In the genomic region with DNA sequence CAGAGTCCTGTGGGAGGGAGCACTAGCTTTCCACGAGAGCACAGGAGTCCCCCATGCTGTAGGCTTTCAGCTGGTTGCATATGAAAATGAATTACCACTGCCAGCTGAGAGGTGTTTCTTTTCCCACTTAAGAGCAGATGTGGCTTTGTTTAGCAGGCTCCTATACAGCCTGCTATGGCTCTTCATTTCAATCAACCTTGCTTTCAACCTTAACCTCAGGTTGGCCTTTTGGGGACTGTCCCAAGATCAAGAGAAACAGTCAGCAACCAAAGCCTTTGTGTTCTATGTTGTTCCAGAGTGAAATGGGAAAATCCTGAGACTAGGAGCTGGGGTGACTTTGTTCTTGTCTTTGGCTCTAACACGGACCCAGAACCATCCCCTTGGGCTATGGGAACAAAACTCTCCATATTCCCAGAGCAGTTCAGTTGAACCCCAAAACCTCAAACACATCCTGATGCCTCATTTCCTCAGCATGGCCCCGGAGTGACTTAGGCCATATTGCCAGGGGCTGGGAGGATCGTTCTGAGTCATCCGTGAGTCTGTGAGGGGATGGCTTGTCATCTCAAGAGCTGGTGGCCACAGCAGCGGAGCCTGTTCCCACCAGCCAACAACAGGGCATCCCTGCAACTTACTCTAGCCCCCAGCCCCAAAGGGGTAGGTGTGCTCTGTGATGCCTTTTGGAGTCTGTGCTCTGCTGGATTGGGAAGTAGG, we compare ENCODE assay signal across 26 mouse cellular contexts. TPM values are rescaled to one million over a fixed set of nuclear protein-coding genes. Genes with fewer than 3 reads are reported as not detected.
DNase-seq lines count a peak whose midpoint lies in the region; ATAC-seq and TF ChIP-seq lines count a peak whose summit lies in the region.
"Had no signal": no experiment of that assay in that cellular context is flagged by ENCODE, and none has a peak within 500 bp of the region (broad histone marks: within the 10 kb centered on the region; RNA-seq: fewer than 3 reads in every experiment).

No protein-coding gene starts in this region.

- WGBS in heart, embryonic 15.5 days, result 72% methylated on average over 6 of the region's 6 CpGs

- no peak for DNase-seq in heart, postnatal 4 days
- DNase-seq in 416B (ENCODE audit: low read depth), result peak; percentile 89
- peak; percentile 91 for DNase-seq in induced T-regulatory cell, adult 2 months (ENCODE audit: low read depth)
- DNase-seq in B cell, adult 2 months, result no peak
- DNase-seq in gastrocnemius, postnatal 10 days, result no peak
- DNase-seq: cerebellum, adult 11-12 months; cerebellum, postnatal 36 days; gastrocnemius, postnatal 25 days; kidney, adult 8-10 months; kidney, postnatal 25 days; liver, postnatal 0 days; lung, postnatal 10 days; right cerebral cortex, postnatal 14 days; spleen, adult 18-20 months; thymus, adult 2 months had no signal

- H3K4me3 ChIP-seq in heart, embryonic 15.5 days, result no peak overlapping the region
- peak overlapping the region; percentile 8 for H3K4me3 ChIP-seq in E14TG2a.4 (replicated peaks; ENCODE audit: low read length)
- H3K4me3 ChIP-seq: hindbrain, embryonic 12.5 days; left cerebral cortex, adult 2 months; limb, embryonic 10.5 days; midbrain, embryonic 15.5 days; myocyte; neural tube, embryonic 15.5 days; stomach, embryonic 15.5 days had no signal

- no peak for TF ChIP-seq CTCF in E14TG2a.4 (conservative IDR thresholded peaks at IDR 0.05; ENCODE audit: low read length)

- H3K9ac ChIP-seq in heart, embryonic 15.5 days, result no peak overlapping the region
- H3K9ac ChIP-seq: hindbrain, embryonic 12.5 days; liver, postnatal 0 days; midbrain, embryonic 15.5 days; neural tube, embryonic 15.5 days; stomach, embryonic 15.5 days had no signal

- ATAC-seq in heart, embryonic 15.5 days (replicated peaks; ENCODE audit: insufficient number of reproducible peaks, insufficient read depth, low FRiP score, low read depth), result no peak
- no peak for ATAC-seq in erythroid progenitor cell, adult 5-6 weeks (replicated peaks; ENCODE audit: low FRiP score, poor library complexity, severe bottlenecking)
- ATAC-seq: liver, postnatal 0 days; midbrain, embryonic 15.5 days had no signal

- H3K4me2 ChIP-seq in heart, embryonic 15.5 days, result no peak overlapping the region
- H3K4me2 ChIP-seq: hindbrain, embryonic 12.5 days; midbrain, embryonic 15.5 days; neural tube, embryonic 15.5 days; stomach, embryonic 15.5 days had no signal

- H3K4me1 ChIP-seq in heart, embryonic 15.5 days (replicated peaks), result peaks cover 7% of the 10 kb centered on the region; the same call in 1 of the 2 replicates
- peaks cover 90% of the 10 kb centered on the region for H3K4me1 ChIP-seq in E14TG2a.4 (replicated peaks; ENCODE audit: low read depth, low read length)
- H3K4me1 ChIP-seq: hindbrain, embryonic 12.5 days; midbrain, embryonic 15.5 days; neural tube, embryonic 15.5 days; stomach, embryonic 15.5 days had no signal

- H3K36me3 ChIP-seq in heart, embryonic 15.5 days, result peaks cover 5% of the 10 kb centered on the region
- no peaks in the 10 kb centered on the region for H3K36me3 ChIP-seq in E14TG2a.4 (ENCODE audit: insufficient read depth, low read length)
- H3K36me3 ChIP-seq: midbrain, embryonic 15.5 days had no signal

- H3K27me3 ChIP-seq in heart, embryonic 15.5 days, result no peaks in the 10 kb centered on the region
- H3K27me3 ChIP-seq in E14TG2a.4 (ENCODE audit: insufficient read depth, low read length), result no peaks in the 10 kb centered on the region
- H3K27me3 ChIP-seq: hindbrain, embryonic 12.5 days; midbrain, embryonic 15.5 days; neural tube, embryonic 15.5 days; stomach, embryonic 15.5 days had no signal

- peak overlapping the region; percentile 53; the same call in 1 of the 2 replicates for H3K27ac ChIP-seq in heart, embryonic 15.5 days
- H3K27ac ChIP-seq: hindbrain, embryonic 12.5 days; left cerebral cortex, adult 2 months; limb, embryonic 10.5 days; midbrain, embryonic 15.5 days; neural tube, embryonic 15.5 days; stomach, embryonic 15.5 days had no signal

- no peaks in the 10 kb centered on the region for H3K9me3 ChIP-seq in heart, embryonic 15.5 days (replicated peaks)
- no peaks in the 10 kb centered on the region for H3K9me3 ChIP-seq in E14TG2a.4 (ENCODE audit: low read length)
- H3K9me3 ChIP-seq: G1E; hindbrain, embryonic 12.5 days; limb, embryonic 10.5 days; midbrain, embryonic 15.5 days; neural tube, embryonic 15.5 days; stomach, embryonic 15.5 days had no signal

RNA-seq across cellular contexts. Expression of gene Klf2, which starts 12.1 kb away (rescaled TPM):
- 18.5 and 19.5 TPM in 2 replicates for polyA plus RNA-seq in heart, embryonic 15.5 days (2015; fragmentation: Nextera tagmentation; extraction: Ambion mirVana)
- total RNA-seq in heart, postnatal 4 days (2021), result 10 to 100 TPM; 65.3 to 68.2 TPM
- 5.4 and 13.3 TPM in 2 replicates for total RNA-seq in erythroid progenitor cell, adult 5-6 weeks (2015; ENCODE audit: low replicate concordance)
- 2.9 and 5.5 TPM in 2 replicates for total RNA-seq in erythroid progenitor cell, adult 5-6 weeks (2017; ENCODE audit: low replicate concordance)
- 10 to 100 TPM; 25.2 to 31.9 TPM for total RNA-seq in gastrocnemius, postnatal 10 days (2021)

RNA-seq across cellular contexts. Expression of gene Gm10282, which starts 25.9 kb away (rescaled TPM):
- polyA plus RNA-seq in heart, embryonic 15.5 days (2015; fragmentation: Nextera tagmentation; extraction: Ambion mirVana), result 14.8 and 15.9 TPM in 2 replicates
- total RNA-seq in heart, postnatal 4 days (2021), result 10 to 100 TPM; 34.9 to 36.3 TPM
- 32.8 and 36.5 TPM in 2 replicates for total RNA-seq in erythroid progenitor cell, adult 5-6 weeks (2015; ENCODE audit: low replicate concordance)
- 19.9 and 23.5 TPM in 2 replicates for total RNA-seq in erythroid progenitor cell, adult 5-6 weeks (2017; ENCODE audit: low replicate concordance)
- total RNA-seq in gastrocnemius, postnatal 10 days (2021), result 10 to 100 TPM; 14.2 to 15.8 TPM

Comparison
In these comparisons a context has a peak if more than half of its experiments do, and no peak if none do; other contexts are left out.
1. DNase-seq: peak in 416B (single experiment) and induced T-regulatory cell, adult 2 months (single experiment); none in heart, postnatal 4 days (single experiment), B cell, adult 2 months (0 of 2) and gastrocnemius, postnatal 10 days (single experiment).